Mouse (Mus musculus) MEL (cell line): ENCODE data around the gene Exosc6. TPM values are rescaled to one million over a fixed set of nuclear protein-coding genes. Genes with fewer than 3 reads are reported as not detected.

Experiments
- DNase-seq: peaks from one replicate; pipeline ENCODE4 v3.0.0; 2011; ENCODE audit warnings: low read depth, low spot score
- H3K27ac ChIP-seq: 2 replicates; pipeline ENCODE4 v1.5.1; 2012; ENCODE audit warnings: low read depth, mild to moderate bottlenecking, control low read depth, low read length, moderate library complexity; ENCODE audit not compliant: control insufficient read depth
- H3K27me3 ChIP-seq, 2 experiments: fragments of 150-350 bp in 1 of 2; sonication (generic) in 1 of 2; 2 replicates each; pipeline ENCODE4 v1.6.1; 2012; ENCODE audit warnings: low read length in 2 of 2, mild to moderate bottlenecking in 2 of 2, improper control_type of control experiment in 1 of 2, moderate library complexity in 1 of 2; ENCODE audit not compliant: insufficient read depth in 2 of 2, control insufficient read depth in 1 of 2
- H3K36me3 ChIP-seq, 2 experiments: 2 replicates each; pipeline ENCODE4 v1.6.1; 2012 to 2014; ENCODE audit warnings: low read length in 2 of 2, improper control_type of control experiment in 1 of 2, inconsistent platforms in 1 of 2, mild to moderate bottlenecking in 1 of 2; ENCODE audit not compliant: insufficient read depth in 2 of 2, control insufficient read depth in 1 of 2
- H3K4me1 ChIP-seq, 2 experiments: fragments of 150-350 bp in 1 of 2; sonication (generic) in 1 of 2; 2 replicates each; pipeline ENCODE4 v1.6.1; 2012; ENCODE audit warnings: low read length in 2 of 2, improper control_type of control experiment in 1 of 2, mild to moderate bottlenecking in 1 of 2; ENCODE audit not compliant: insufficient read depth in 2 of 2, control insufficient read depth in 1 of 2
- H3K4me3 ChIP-seq, 2 experiments: fragments of 150-350 bp in 1 of 2; sonication (generic) in 1 of 2; 2 replicates each; pipeline ENCODE4 v1.5.1; 2012; ENCODE audit warnings: low read depth in 2 of 2, low read length in 2 of 2, mild to moderate bottlenecking in 2 of 2, moderate library complexity in 2 of 2, control low read depth in 1 of 2, improper control_type of control experiment in 1 of 2; ENCODE audit not compliant: control insufficient read depth in 1 of 2, insufficient read depth in 1 of 2
- H3K79me2 ChIP-seq: 2 replicates; pipeline ENCODE4 v1.6.1; 2012; ENCODE audit warnings: mild to moderate bottlenecking, low read length, moderate library complexity; ENCODE audit not compliant: control insufficient read depth, poor library complexity, insufficient read depth
- H3K9ac ChIP-seq: 2 replicates; pipeline ENCODE4 v1.6.1; 2012; ENCODE audit warnings: low read depth, mild to moderate bottlenecking, control low read depth, low read length, moderate library complexity; ENCODE audit not compliant: control insufficient read depth, poor library complexity, severe bottlenecking
- H3K9me3 ChIP-seq: fragments of 150-350 bp; sonication (generic); replicated peaks from 2 replicates; pipeline ENCODE4 v1.6.1; 2012; ENCODE audit warnings: mild to moderate bottlenecking, low read length, improper control_type of control experiment, moderate library complexity; ENCODE audit not compliant: insufficient read depth
- CTCF ChIP-seq, 3 experiments: IDR thresholded peaks in 2 of 3; conservative IDR thresholded peaks in 1 of 3; 2 replicates each; pipeline ENCODE4 v1.5.1; 2011 to 2012; ENCODE audit warnings: low read length in 3 of 3, low read depth in 2 of 3, mild to moderate bottlenecking in 2 of 3, improper control_type of control experiment in 1 of 3, inconsistent platforms in 1 of 3, mixed read lengths in 1 of 3, moderate library complexity in 1 of 3; ENCODE audit not compliant: control insufficient read depth in 1 of 3, insufficient read depth in 1 of 3, poor library complexity in 1 of 3, severe bottlenecking in 1 of 3
- E2F4 ChIP-seq: IDR thresholded peaks from 2 replicates; pipeline ENCODE4 v1.6.1; 2011; ENCODE audit warnings: low read depth, low read length, improper control_type of control experiment, borderline replicate concordance
- EP300 ChIP-seq, 2 experiments: IDR thresholded peaks; 2 replicates each; pipeline ENCODE4 v1.6.1; 2011; ENCODE audit warnings: improper control_type of control experiment in 2 of 2, low read length in 2 of 2, low read depth in 1 of 2, mild to moderate bottlenecking in 1 of 2
- GATA1 ChIP-seq: IDR thresholded peaks from 2 replicates; pipeline ENCODE4 v1.6.1; 2011; ENCODE audit warnings: low read depth, low read length, improper control_type of control experiment
- MEF2A ChIP-seq: IDR thresholded peaks from 2 replicates; pipeline ENCODE4 v1.6.1; 2014; ENCODE audit warnings: low read depth, mild to moderate bottlenecking, inconsistent platforms, low read length, improper control_type of control experiment; ENCODE audit not compliant: poor library complexity, insufficient replicate concordance, severe bottlenecking; ENCODE audit errors: extremely low read depth
- MYB ChIP-seq: IDR thresholded peaks from 2 replicates; pipeline ENCODE4 v1.6.1; 2011; ENCODE audit warnings: mild to moderate bottlenecking, low read depth, low read length, improper control_type of control experiment
- POLR2A ChIP-seq, 2 experiments: IDR thresholded peaks; 2 replicates each; pipeline ENCODE4 v1.6.1; 2011 to 2012; ENCODE audit warnings: low read length in 2 of 2, mild to moderate bottlenecking in 2 of 2, control low read depth in 1 of 2, improper control_type of control experiment in 1 of 2, low read depth in 1 of 2, moderate library complexity in 1 of 2; ENCODE audit not compliant: control insufficient read depth in 1 of 2, insufficient read depth in 1 of 2, poor library complexity in 1 of 2
- RAD21 ChIP-seq: IDR thresholded peaks from 2 replicates; pipeline ENCODE4 v1.6.1; 2011; ENCODE audit warnings: mild to moderate bottlenecking, low read depth, low read length, improper control_type of control experiment
- RCOR1 ChIP-seq: IDR thresholded peaks from 2 replicates; pipeline ENCODE4 v1.6.1; 2012; ENCODE audit warnings: low read depth, mild to moderate bottlenecking, inconsistent platforms, low read length, improper control_type of control experiment
- SIN3A ChIP-seq: IDR thresholded peaks from 2 replicates; pipeline ENCODE4 v1.6.1; 2012; ENCODE audit warnings: low read length, improper control_type of control experiment, inconsistent platforms
- SMC3 ChIP-seq: IDR thresholded peaks from 2 replicates; pipeline ENCODE4 v1.6.1; 2011; ENCODE audit warnings: low read depth, low read length, improper control_type of control experiment
- TAL1 ChIP-seq: IDR thresholded peaks from 2 replicates; pipeline ENCODE4 v1.6.1; 2012; ENCODE audit warnings: mild to moderate bottlenecking, inconsistent platforms, low read length, moderate library complexity, mixed read lengths
- TBP ChIP-seq: IDR thresholded peaks from 2 replicates; pipeline ENCODE4 v1.8.0; 2011; ENCODE audit warnings: low read depth, low read length, improper control_type of control experiment
- USF1 ChIP-seq: IDR thresholded peaks from 2 replicates; pipeline ENCODE4 v1.6.1; 2014; ENCODE audit warnings: low read depth, mild to moderate bottlenecking, inconsistent platforms, low read length, improper control_type of control experiment, moderate library complexity
- USF2 ChIP-seq, 2 experiments: IDR thresholded peaks; 2 replicates each; pipeline ENCODE4 v1.6.1; 2011 to 2012; ENCODE audit warnings: improper control_type of control experiment in 2 of 2, low read length in 2 of 2, borderline replicate concordance in 1 of 2, inconsistent platforms in 1 of 2, low read depth in 1 of 2, mild to moderate bottlenecking in 1 of 2; ENCODE audit not compliant: insufficient read depth in 1 of 2
- polyA plus RNA-seq, 2 experiments: library from polyadenylated mRNA; stranded (reverse) in 1 of 2; unstranded in 1 of 2; fragments of >175 nt in 1 of 2; fragments of >200 nt in 1 of 2; gene quantifications; 2 replicates each; pipeline versions ENCODE4 v1.2.1 to v1.2.4; 2012; ENCODE audit warnings: low replicate concordance in 2 of 2, low read depth in 1 of 2; ENCODE audit not compliant: insufficient read length in 2 of 2, insufficient read depth in 1 of 2, missing spikeins in 1 of 2
- total RNA-seq: library from RNA; depleted of rRNA; stranded (reverse); fragments of 300-350 nt; gene quantifications from 2 replicates; pipeline ENCODE4 v1.2.3, GENCODE M21; 2012

Exosc6 gene
- total and polyA plus RNA-seq, 3 experiments, result 8.0 to 26.4 TPM; not detected in 1

GRCm38 (mm10) chr8:111042546-111042945 is 13.6 kb upstream of the Exosc6 start:
- Histone ChIP-seq H3K27me3 (no peaks in the 10 kb centered on the region), H3K9ac (no peak overlapping the region), H3K27ac (no peak overlapping the region), H3K4me3 (no peak overlapping the region), H3K36me3 (peaks cover 1 to 78% of the 10 kb centered on the region in 2 experiments), H3K79me2 (peaks cover 16% of the 10 kb centered on the region), H3K4me1 (no peaks in the 10 kb centered on the region), H3K9me3 (no peaks in the 10 kb centered on the region)
- no peak for DNase-seq
- TF ChIP-seq TAL1 (no peak), USF2 (IDR thresholded peaks at IDR 0.05; ENCODE audit: borderline replicate concordance in 1 of 2, insufficient read depth in 1 of 2, low read depth in 1 of 2, low read length in 2 of 2) (no peak), USF1 (no peak), MYB (no peak), TBP (no peak), E2F4 (no peak), GATA1 (no peak), MEF2A (no peak)

- H3K9ac ChIP-seq, result no peak overlapping the region
- H3K79me2 ChIP-seq, result peaks cover 7% of the 10 kb centered on the region; the same call in 1 of the 2 replicates
- H3K9me3 ChIP-seq, result no peaks in the 10 kb centered on the region
- no peaks in the 10 kb centered on the region for H3K4me1 ChIP-seq
- peak; percentile 50 for DNase-seq
- no peak overlapping the region for H3K4me3 ChIP-seq
- no peaks in the 10 kb centered on the region for H3K27me3 ChIP-seq
- H3K36me3 ChIP-seq, result peaks cover 0 to 78% of the 10 kb centered on the region in 2 experiments; a peak in 3 of 4 replicates
- TF ChIP-seq TBP (no peak), RAD21 (peak; percentile 5; the same call in 1 of the 2 replicates), SIN3A (peak; percentile 45; the same call in 1 of the 2 replicates), RCOR1 (no peak), CTCF (IDR thresholded peaks at IDR 0.05 in 2 of 3, conservative IDR thresholded peaks at IDR 0.05 in 1 of 3; ENCODE audit: control insufficient read depth in 1 of 3, insufficient read depth in 1 of 3, low read depth in 2 of 3, low read length in 3 of 3, poor library complexity in 1 of 3, severe bottlenecking in 1 of 3) (peak; percentile 53 to 57 (median 55)), EP300 (IDR thresholded peaks at IDR 0.05; ENCODE audit: low read depth in 1 of 2, low read length in 2 of 2) (no peak), SMC3 (peak; percentile 34; the same call in 1 of the 2 replicates), POLR2A (IDR thresholded peaks at IDR 0.05; ENCODE audit: control insufficient read depth in 1 of 2, insufficient read depth in 1 of 2, low read depth in 1 of 2, low read length in 2 of 2, poor library complexity in 1 of 2) (no peak)
- TF ChIP-seq, all 39 proteins: peak for 4
- H3K27ac ChIP-seq, result no peak overlapping the region
Measured at GRCm38 (mm10) chr8:111044003-111044734, 12.0 kb upstream of the Exosc6 start.
